Mouse (Mus musculus) liver, embryonic 16.5 days (tissue): ENCODE measurements at regions not wholly inside any gene's neighbourhood (a gene's known extent, or its start where the extent isn't known, plus 50 kb on each side); places are given as distances from the start of the nearest gene placed in this dataset.

Experiments used
- ATAC-seq: fragments of 200-750 bp; cut with Nextera tagmentation; 2 replicates; pipeline ENCODE4 v1.8.0; 2017; ENCODE audit warnings: low read depth, mild to moderate bottlenecking, moderate number of reproducible peaks, moderate library complexity
- H3K27ac ChIP-seq: fragments of 300-500 bp; sonication (generic); 2 replicates; pipeline ENCODE4 v1.5.1; 2014; ENCODE audit warnings: mild to moderate bottlenecking, low read length
- H3K27me3 ChIP-seq: fragments of 300-500 bp; sonication (generic); 2 replicates; pipeline ENCODE4 v1.6.1; 2014; ENCODE audit warnings: low read depth, low read length, mixed read lengths; ENCODE audit not compliant: control insufficient read depth, insufficient read depth
- H3K36me3 ChIP-seq: fragments of 300-500 bp; sonication (generic); 2 replicates; pipeline ENCODE4 v1.6.1; 2014; ENCODE audit warnings: mild to moderate bottlenecking; ENCODE audit not compliant: control insufficient read depth, insufficient read depth
- H3K4me1 ChIP-seq: fragments of 300-500 bp; sonication (generic); 2 replicates; pipeline ENCODE4 v1.6.1; 2014; ENCODE audit warnings: low read depth, low read length, mixed read lengths; ENCODE audit not compliant: control insufficient read depth
- H3K4me2 ChIP-seq: fragments of 300-500 bp; sonication (generic); 2 replicates; pipeline ENCODE4 v1.6.1; 2014; ENCODE audit warnings: low read depth, low read length, mixed read lengths
- H3K4me3 ChIP-seq: fragments of 300-500 bp; sonication (generic); 2 replicates; pipeline ENCODE4 v1.5.1; 2014; ENCODE audit warnings: low read depth, mild to moderate bottlenecking, low read length
- H3K9ac ChIP-seq: fragments of 300-500 bp; sonication (generic); 2 replicates; pipeline ENCODE4 v1.6.1; 2014; ENCODE audit warnings: low read depth, low read length
- H3K9me3 ChIP-seq: fragments of 300-500 bp; sonication (generic); replicated peaks from 2 replicates; pipeline ENCODE4 v1.6.1; 2016; ENCODE audit warnings: low read length; ENCODE audit not compliant: control insufficient read depth
- WGBS: fragments of 180-500 bp; shearing (Covaris S2); extraction: QIAGEN DNeasy Blood & Tissue Kit; methylation state at CpG from one replicate; pipeline ENCODE4 v1.1.7; 2014; ENCODE audit not compliant: insufficient replicate concordance; 5-methylcytosine and 5-hydroxymethylcytosine counted together

GRCm38 (mm10) chr6:67105386-67105785 is 68.1 kb upstream of the Gadd45a start:
- no peak overlapping the region for H3K4me2 ChIP-seq
- no peaks in the 10 kb centered on the region; the same call in 1 of the 2 replicates for H3K4me1 ChIP-seq
- WGBS: 15% methylated on average over 4 of the region's 4 CpGs
- ATAC-seq: no peak
- H3K27me3 ChIP-seq: no peaks in the 10 kb centered on the region
- H3K9me3 ChIP-seq: no peaks in the 10 kb centered on the region
- no peak overlapping the region for H3K27ac ChIP-seq
- H3K4me3 ChIP-seq: no peak overlapping the region
- no peaks in the 10 kb centered on the region for H3K36me3 ChIP-seq
- H3K9ac ChIP-seq: no peak overlapping the region

- H3K4me1 ChIP-seq: no peaks in the 10 kb centered on the region; the same call in 1 of the 2 replicates
- no peak overlapping the region for H3K4me3 ChIP-seq
- H3K4me2 ChIP-seq: no peak overlapping the region
- H3K36me3 ChIP-seq: no peaks in the 10 kb centered on the region
- H3K27ac ChIP-seq: no peak overlapping the region
- H3K9ac ChIP-seq: no peak overlapping the region
- no peaks in the 10 kb centered on the region for H3K27me3 ChIP-seq
- 57% methylated on average over 3 of the region's 3 CpGs for WGBS
- no peaks in the 10 kb centered on the region for H3K9me3 ChIP-seq
- ATAC-seq: no peak
These were observed 66.9 kb upstream of the Gadd45a start for GRCm38 (mm10) chr6:67104205-67104604.

GRCm38 (mm10) chr6:67102541-67103134 is 65.4 kb upstream of the Gadd45a start:
- Histone ChIP-seq H3K4me2 (peak overlapping the region; percentile 18; the same call in 1 of the 2 replicates), H3K4me1 (no peaks in the 10 kb centered on the region), H3K27ac (no peak overlapping the region), H3K4me3 (no peak overlapping the region), H3K9me3 (no peaks in the 10 kb centered on the region), H3K36me3 (no peaks in the 10 kb centered on the region), H3K9ac (no peak overlapping the region), H3K27me3 (no peaks in the 10 kb centered on the region)
- ATAC-seq: peak; percentile 56
- 17% methylated on average over 11 of the region's 11 CpGs for WGBS

GRCm38 (mm10) chr6:67102014-67102413 is 64.8 kb upstream of the Gadd45a start:
- no peak overlapping the region for H3K27ac ChIP-seq
- H3K4me3 ChIP-seq: no peak overlapping the region
- ATAC-seq: peak; percentile 16; the same call in 1 of the 2 replicates
- WGBS: 50% methylated on average over 4 of the region's 4 CpGs
- H3K27me3 ChIP-seq: no peaks in the 10 kb centered on the region
- H3K9ac ChIP-seq: no peak overlapping the region
- H3K36me3 ChIP-seq: no peaks in the 10 kb centered on the region
- no peaks in the 10 kb centered on the region for H3K9me3 ChIP-seq
- H3K4me2 ChIP-seq: peak overlapping the region; percentile 18; the same call in 1 of the 2 replicates
- no peaks in the 10 kb centered on the region for H3K4me1 ChIP-seq

GRCm38 (mm10) chr6:67094426-67094825 is 57.2 kb upstream of the Gadd45a start:
- Histone ChIP-seq H3K27ac (no peak overlapping the region), H3K27me3 (no peaks in the 10 kb centered on the region), H3K4me3 (no peak overlapping the region), H3K4me2 (no peak overlapping the region), H3K9me3 (no peaks in the 10 kb centered on the region), H3K9ac (no peak overlapping the region), H3K36me3 (no peaks in the 10 kb centered on the region), H3K4me1 (no peaks in the 10 kb centered on the region)
- 55% methylated on average over 3 of the region's 3 CpGs for WGBS
- ATAC-seq: no peak

- H3K27me3 ChIP-seq: no peaks in the 10 kb centered on the region
- ATAC-seq: no peak
- no peaks in the 10 kb centered on the region for H3K36me3 ChIP-seq
- H3K4me2 ChIP-seq: no peak overlapping the region
- H3K4me1 ChIP-seq: peaks cover 4% of the 10 kb centered on the region; the same call in 1 of the 2 replicates
- no peak overlapping the region for H3K27ac ChIP-seq
- no peak overlapping the region for H3K4me3 ChIP-seq
- no peaks in the 10 kb centered on the region for H3K9me3 ChIP-seq
- 39% methylated on average over 1 of the region's 1 CpGs for WGBS
- H3K9ac ChIP-seq: no peak overlapping the region
These were observed 55.9 kb upstream of the Gadd45a start for GRCm38 (mm10) chr6:67093128-67093527.

- WGBS: 69% methylated on average over 4 of the region's 4 CpGs
- ATAC-seq: no peak
- H3K9me3 ChIP-seq: no peaks in the 10 kb centered on the region
These were observed 52.9 kb upstream of the Gadd45a start for GRCm38 (mm10) chr6:67090150-67090549.

GRCm38 (mm10) chr6:67089530-67090140 is 52.4 kb upstream of the Gadd45a start:
- H3K4me1 ChIP-seq: peaks cover 10% of the 10 kb centered on the region
- H3K9me3 ChIP-seq: no peaks in the 10 kb centered on the region
- no peak overlapping the region for H3K27ac ChIP-seq
- no peak overlapping the region for H3K9ac ChIP-seq
- no peaks in the 10 kb centered on the region for H3K36me3 ChIP-seq
- H3K4me3 ChIP-seq: no peak overlapping the region
- WGBS: 47% methylated on average over 3 of the region's 3 CpGs
- ATAC-seq: 0 out of 2 replicates have a peak, but pooled peaks have one; percentile 27
- H3K4me2 ChIP-seq: no peak overlapping the region
- H3K27me3 ChIP-seq: no peaks in the 10 kb centered on the region

More at GRCm38 (mm10) chr6:67090150-67090549, 52.9 kb upstream of the Gadd45a start:
- Histone ChIP-seq H3K4me2 (no peak overlapping the region), H3K27ac (no peak overlapping the region), H3K27me3 (no peaks in the 10 kb centered on the region), H3K36me3 (no peaks in the 10 kb centered on the region), H3K9ac (no peak overlapping the region), H3K4me3 (no peak overlapping the region), H3K4me1 (peaks cover 5% of the 10 kb centered on the region; the same call in 1 of the 2 replicates)

- no peak overlapping the region for H3K4me3 ChIP-seq
- H3K27ac ChIP-seq: no peak overlapping the region
- no peak for ATAC-seq
- H3K4me2 ChIP-seq: peak overlapping the region; percentile 22
- H3K4me1 ChIP-seq: peaks cover 12% of the 10 kb centered on the region
- H3K9me3 ChIP-seq: no peaks in the 10 kb centered on the region
- H3K36me3 ChIP-seq: no peaks in the 10 kb centered on the region
- no peak overlapping the region for H3K9ac ChIP-seq
- WGBS: 65% methylated on average over 21 of the region's 21 CpGs
- H3K27me3 ChIP-seq: no peaks in the 10 kb centered on the region
These were observed 51.6 kb upstream of the Gadd45a start for GRCm38 (mm10) chr6:67088741-67089455.
